ENCODE assay signal across 8 mouse cellular contexts in genomic region chr16:4213799-4214551, GRCm38 (mm10). TPM values are rescaled to one million over a fixed set of nuclear protein-coding genes. Genes with fewer than 3 reads are reported as not detected.
DNase-seq lines count a peak whose midpoint lies in the region; ATAC-seq and TF ChIP-seq lines count a peak whose summit lies in the region.

Crebbp (minus strand) TSS chr16:4213997.

- peaks cover 32% of the 10 kb centered on the region for H3K4me1 ChIP-seq in forebrain, embryonic 15.5 days
- H3K4me1 ChIP-seq in lung, embryonic 14.5 days (ENCODE audit: insufficient read depth), result 0 out of 2 replicates have a peak, but pooled peaks cover 8% of the 10 kb centered on the region
- peaks cover 8% of the 10 kb centered on the region for H3K4me1 ChIP-seq in olfactory bulb, adult 2 months (ENCODE audit: control insufficient read depth, insufficient read depth, low read length)
- H3K4me1 ChIP-seq in thymus, adult 2 months (replicated peaks; ENCODE audit: control insufficient read depth, insufficient read depth, low read length), result peaks cover 5% of the 10 kb centered on the region

- WGBS in forebrain, embryonic 15.5 days, result under 1% methylated on average over 43 of the region's 92 CpGs
- WGBS in lung, embryonic 14.5 days, result under 1% methylated on average over 80 of the region's 92 CpGs
- 5% methylated on average over 90 of the region's 92 CpGs for WGBS in olfactory bulb, adult 2 months
- 3% methylated on average over 89 of the region's 92 CpGs for WGBS in thymus, adult 2 months

- DNase-seq in ES-CJ7 (ENCODE audit: low read depth, low spot score), result peak; percentile 84
- peak; percentile 90 for DNase-seq in cerebellum, adult 11 months
- peak; percentile 91 to 95 for DNase-seq in heart, postnatal 36 days
- DNase-seq in layer of hippocampus, adult 2 months (ENCODE audit: low spot score in 2 of 2), result peak; percentile 83 to 90
- peak; percentile 92 for DNase-seq in lung, embryonic 14.5 days
- peak; percentile 92 for DNase-seq in thymus, adult 2 months

- H3K36me3 ChIP-seq in forebrain, embryonic 15.5 days, result no peaks in the 10 kb centered on the region
- peaks cover 4% of the 10 kb centered on the region; the same call in 1 of the 2 replicates for H3K36me3 ChIP-seq in lung, embryonic 14.5 days (ENCODE audit: insufficient read depth)
- no peaks in the 10 kb centered on the region for H3K36me3 ChIP-seq in thymus, adult 2 months (ENCODE audit: control insufficient read depth, insufficient read depth, low read length)

- peak; percentile 75 for TF ChIP-seq POLR2A in olfactory bulb, adult 2 months (IDR thresholded peaks at IDR 0.05; ENCODE audit: insufficient read depth, low read depth, low read length)
- TF ChIP-seq POLR2A in thymus, adult 2 months (IDR thresholded peaks at IDR 0.05; ENCODE audit: control insufficient read depth, extremely low read depth, insufficient read depth, low read length, poor library complexity), result peak; percentile 36; the same call in 1 of the 2 replicates

- no peaks in the 10 kb centered on the region for H3K9me3 ChIP-seq in forebrain, embryonic 15.5 days
- H3K9me3 ChIP-seq in lung, embryonic 14.5 days (ENCODE audit: low read depth, low read length), result no peaks in the 10 kb centered on the region

- TF ChIP-seq CTCF in layer of hippocampus, adult 2 months (conservative IDR thresholded peaks at IDR 0.05), result 0 out of 2 replicates have a peak, but pooled peaks have one; percentile 20
- TF ChIP-seq CTCF in lung, embryonic 14.5 days (IDR thresholded peaks at IDR 0.05; ENCODE audit: low read depth), result no peak
- TF ChIP-seq CTCF in olfactory bulb, adult 2 months (IDR thresholded peaks at IDR 0.05; ENCODE audit: insufficient read depth, low read depth, low read length), result no peak
- peak; percentile 55; the same call in 1 of the 2 replicates for TF ChIP-seq CTCF in thymus, adult 2 months (IDR thresholded peaks at IDR 0.05; ENCODE audit: borderline replicate concordance, control insufficient read depth, extremely low read depth, insufficient read depth, low read length, poor library complexity)

- peak within 1 kb of the TSS; percentile 94 for H3K9ac ChIP-seq in forebrain, embryonic 15.5 days (replicated peaks)
- peak within 1 kb of the TSS; percentile 99 for H3K9ac ChIP-seq in lung, embryonic 14.5 days

- peak within 1 kb of the TSS; percentile 99 for H3K27ac ChIP-seq in forebrain, embryonic 15.5 days (replicated peaks)
- peak within 1 kb of the TSS; percentile 96 for H3K27ac ChIP-seq in layer of hippocampus, adult 2 months
- H3K27ac ChIP-seq in lung, embryonic 14.5 days (ENCODE audit: low read depth), result peak within 1 kb of the TSS; percentile 97
- H3K27ac ChIP-seq in olfactory bulb, adult 2 months (ENCODE audit: insufficient read depth, low read depth, low read length), result peak within 1 kb of the TSS; percentile 62
- H3K27ac ChIP-seq in thymus, adult 2 months (ENCODE audit: control insufficient read depth, insufficient read depth, low read length), result peak within 1 kb of the TSS; percentile 52; the same call in 1 of the 2 replicates

- H3K4me2 ChIP-seq in forebrain, embryonic 15.5 days (replicated peaks), result peak within 1 kb of the TSS; percentile 93
- H3K4me2 ChIP-seq in lung, embryonic 14.5 days, result peak within 1 kb of the TSS; percentile 92

- intact Hi-C loops in heart, postnatal 36 days (cut with DNase I), result loop anchor here (2.0 to 10.0 kb wide), 5 partner anchors 52 to 369 kb away; partner anchors contain the start of genes Slx4, Trap1 and Zfp174

- peak; percentile 93 for ATAC-seq in forebrain, embryonic 15.5 days (replicated peaks)
- ATAC-seq in lung, embryonic 14.5 days (ENCODE audit: insufficient read depth), result peak; percentile 92

- no peaks in the 10 kb centered on the region for H3K27me3 ChIP-seq in forebrain, embryonic 15.5 days
- 0 out of 2 replicates have a peak, but pooled peaks cover 2% of the 10 kb centered on the region for H3K27me3 ChIP-seq in lung, embryonic 14.5 days (ENCODE audit: insufficient read depth, low read length)
- H3K27me3 ChIP-seq in thymus, adult 2 months (ENCODE audit: control insufficient read depth, insufficient read depth, low read length), result no peaks in the 10 kb centered on the region

- peak within 1 kb of the TSS; percentile 72 for H3K4me3 ChIP-seq in forebrain, embryonic 15.5 days
- H3K4me3 ChIP-seq in layer of hippocampus, adult 2 months, result peak within 1 kb of the TSS; percentile 90
- H3K4me3 ChIP-seq in lung, embryonic 14.5 days (ENCODE audit: low read depth, low read length), result peak within 1 kb of the TSS; percentile 94
- peak within 1 kb of the TSS; percentile 99 for H3K4me3 ChIP-seq in olfactory bulb, adult 2 months (ENCODE audit: insufficient read depth, low read depth, low read length)
- H3K4me3 ChIP-seq in thymus, adult 2 months (ENCODE audit: control insufficient read depth, insufficient read depth, low read length), result peak within 1 kb of the TSS; percentile 87

RNA-seq across cellular contexts. Expression of gene Crebbp, which starts in this region (rescaled TPM):
- 48.0 and 48.3 TPM in 2 replicates for polyA plus RNA-seq in forebrain, embryonic 15.5 days (2015; fragmentation: Nextera tagmentation; extraction: Ambion mirVana)
- total RNA-seq in heart, postnatal 36 days (2021), result 10 to 100 TPM; 40.5 to 42.9 TPM
- 10 to 100 TPM; 87.2 to 91.1 TPM for total RNA-seq in layer of hippocampus, adult 2 months (2021)
- polyA plus RNA-seq in lung, embryonic 14.5 days (2014; fragmentation: Nextera tagmentation; extraction: Ambion mirVana), result 38.0 and 38.1 TPM in 2 replicates
- 56.2 and 91.1 TPM in 2 replicates for polyA plus RNA-seq in olfactory bulb, adult 2 months (2012; ENCODE audit: insufficient read depth, insufficient read length, low replicate concordance, missing spikeins)
- polyA plus RNA-seq in thymus, adult 2 months (2012; rRNA removed), result 56.9 and 76.8 TPM in 2 replicates

Comparison
In these comparisons a context has a peak if more than half of its experiments do, and no peak if none do; other contexts are left out.
1. Peak in every context shown above with its lines: DNase-seq, ATAC-seq, H3K4me3 ChIP-seq and H3K27ac ChIP-seq.
2. CTCF ChIP-seq: peak in layer of hippocampus, adult 2 months (single experiment) and thymus, adult 2 months (single experiment); none in lung, embryonic 14.5 days (single experiment) and olfactory bulb, adult 2 months (single experiment).